Mouse (Mus musculus): ENCODE data around the gene Il13. TPM values are rescaled to one million over a fixed set of nuclear protein-coding genes. Genes with fewer than 3 reads are reported as not detected.

Gene Il13
- polyA plus RNA-seq, 1 experiment: not detected

DNA sequence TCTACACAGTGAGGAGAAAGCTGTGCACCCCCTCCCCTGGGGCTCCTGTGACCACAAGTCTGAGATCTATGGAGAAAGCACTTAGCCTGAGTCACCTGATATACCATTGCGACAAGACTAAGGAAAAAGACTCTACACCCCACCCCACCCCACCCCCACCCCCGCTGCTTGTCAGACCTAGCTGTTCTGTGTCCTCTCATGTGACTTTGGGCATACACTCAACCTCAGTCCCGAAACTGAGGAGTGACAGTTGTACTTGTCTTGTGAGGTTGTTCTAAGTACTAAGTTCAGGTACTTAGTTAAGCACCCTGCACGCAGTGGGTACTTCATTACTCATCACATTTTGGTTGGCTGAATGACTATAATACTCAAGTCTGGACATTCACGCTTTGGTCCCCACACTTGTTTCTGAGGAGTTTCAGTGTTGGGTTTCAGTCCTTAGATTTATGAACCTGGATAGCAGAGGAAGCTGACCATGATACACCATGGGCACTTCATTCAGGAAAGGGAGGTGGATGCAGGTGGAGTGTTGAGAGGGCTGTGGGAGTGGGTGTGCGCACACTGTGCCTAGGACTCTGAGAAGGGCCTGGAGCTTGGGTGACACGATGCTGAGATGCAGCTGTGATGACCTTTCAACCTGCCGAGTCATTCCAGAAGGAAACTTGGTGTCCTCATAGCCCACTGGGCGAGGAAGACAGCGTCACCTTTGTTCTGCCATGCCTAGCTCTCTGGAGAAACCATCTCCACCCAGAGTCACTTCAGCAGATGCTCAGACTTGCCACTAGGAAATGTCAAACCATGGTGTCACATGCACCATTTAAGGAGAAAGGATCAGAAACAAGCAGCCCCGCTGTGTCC lies 12.7 kb downstream of the Il13 start:
- Histone ChIP-seq H3K4me1 (ENCODE audit: control insufficient read depth, insufficient read depth, low read length) (peaks cover 4% of the 10 kb centered on the region), H3K4me3 (replicated peaks; ENCODE audit: extremely low read depth, low read depth, low read length) (no peak overlapping the region)
- TF ChIP-seq POLR2A (IDR thresholded peaks at IDR 0.05; ENCODE audit: borderline replicate concordance, extremely low read depth, low read depth, low read length): no peak
- no peak for TF ChIP-seq CTCF (IDR thresholded peaks at IDR 0.05; ENCODE audit: insufficient read depth, low read length)
- no peak for DNase-seq
- WGBS: 84% methylated on average over 11 of the region's 11 CpGs

DNA sequence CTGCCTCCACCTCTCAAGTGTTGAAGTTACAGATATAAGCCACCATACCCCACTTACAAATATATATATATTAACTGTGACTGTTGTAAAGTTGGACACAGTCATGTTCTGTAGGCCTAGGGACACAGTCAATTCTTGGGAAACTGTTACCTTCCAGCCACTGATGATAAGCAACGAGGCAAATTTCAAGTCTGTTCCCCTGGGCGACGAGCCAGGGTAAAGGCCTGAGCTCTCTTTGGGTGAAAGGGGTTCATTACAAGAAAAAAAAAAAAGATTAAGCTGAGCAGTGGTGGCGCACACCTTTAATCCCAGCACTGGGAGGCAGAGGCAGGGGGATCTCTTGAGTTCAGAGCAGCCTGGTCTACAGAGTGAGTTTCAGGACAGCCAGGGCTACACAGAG lies 14.4 kb downstream of the Il13 start:
- no peak for DNase-seq
- 89% methylated on average over 4 of the region's 4 CpGs for WGBS
- TF ChIP-seq POLR2A (IDR thresholded peaks at IDR 0.05; ENCODE audit: borderline replicate concordance, extremely low read depth, low read depth, low read length) (no peak), CTCF (IDR thresholded peaks at IDR 0.05; ENCODE audit: insufficient read depth, low read length) (no peak)
- Histone ChIP-seq H3K4me1 (ENCODE audit: control insufficient read depth, insufficient read depth, low read length) (peaks cover 4% of the 10 kb centered on the region), H3K4me3 (replicated peaks; ENCODE audit: extremely low read depth, low read depth, low read length) (no peak overlapping the region)

GRCm38 (mm10) chr11:53619428-53619827 lies 15.1 kb downstream of the Il13 start:
- Histone ChIP-seq H3K4me3 (replicated peaks; ENCODE audit: extremely low read depth, low read depth, low read length) (no peak overlapping the region), H3K4me1 (ENCODE audit: control insufficient read depth, insufficient read depth, low read length) (peaks cover 4% of the 10 kb centered on the region)
- DNase-seq: no peak
- WGBS: 69% methylated on average over 6 of the region's 6 CpGs
- TF ChIP-seq CTCF (IDR thresholded peaks at IDR 0.05; ENCODE audit: insufficient read depth, low read length): no peak
- TF ChIP-seq POLR2A (IDR thresholded peaks at IDR 0.05; ENCODE audit: borderline replicate concordance, extremely low read depth, low read depth, low read length): no peak

GRCm38 (mm10) chr11:53618619-53619198 lies 15.8 kb downstream of the Il13 start, which contains the start of gene Il4:
Gene Il4 (minus strand): TSS chr11:53618669.
- TF ChIP-seq CTCF (IDR thresholded peaks at IDR 0.05; ENCODE audit: insufficient read depth, low read length): no peak
- no peak for TF ChIP-seq POLR2A (IDR thresholded peaks at IDR 0.05; ENCODE audit: borderline replicate concordance, extremely low read depth, low read depth, low read length)
- DNase-seq: no peak
- no peak within 1 kb of the TSS for H3K4me3 ChIP-seq (replicated peaks; ENCODE audit: extremely low read depth, low read depth, low read length)
- 77% methylated on average over 7 of the region's 7 CpGs for WGBS
- H3K4me1 ChIP-seq (ENCODE audit: control insufficient read depth, insufficient read depth, low read length): peaks cover 4% of the 10 kb centered on the region

DNA sequence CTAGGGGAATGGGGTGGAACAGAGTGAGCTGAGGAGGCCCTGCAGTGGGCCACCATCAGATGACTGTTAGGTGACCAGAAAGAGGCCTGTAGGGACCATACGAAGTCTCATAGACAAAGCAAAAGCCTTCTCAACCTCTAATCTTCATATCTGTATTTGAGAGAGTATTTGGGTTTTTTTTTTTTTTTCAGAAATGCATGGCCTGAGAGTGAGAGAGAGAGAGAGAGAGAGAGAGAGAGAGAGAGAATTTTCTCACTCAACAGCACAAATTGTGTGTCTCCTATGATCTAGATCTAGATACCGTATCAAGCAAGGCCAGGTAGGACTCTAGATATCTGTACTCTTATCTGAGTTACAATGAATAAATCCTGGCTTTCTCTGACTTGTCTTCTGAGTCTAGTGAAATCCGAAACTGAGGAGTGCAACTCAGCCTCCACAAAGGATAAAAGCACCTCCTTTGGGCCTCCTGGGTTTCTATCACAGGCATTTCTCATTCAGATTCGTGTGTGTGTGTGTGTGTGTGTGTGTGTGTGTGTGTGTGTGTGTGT lies 16.9 kb downstream of the Il13 start:
- Histone ChIP-seq H3K4me3 (replicated peaks; ENCODE audit: extremely low read depth, low read depth, low read length) (no peak overlapping the region), H3K4me1 (ENCODE audit: control insufficient read depth, insufficient read depth, low read length) (peaks cover 4% of the 10 kb centered on the region)
- no peak for DNase-seq
- 70% methylated on average over 4 of the region's 4 CpGs for whole genome bisulfite sequencing
- no peak for TF ChIP-seq POLR2A (IDR thresholded peaks at IDR 0.05; ENCODE audit: borderline replicate concordance, extremely low read depth, low read depth, low read length)
- TF ChIP-seq CTCF (IDR thresholded peaks at IDR 0.05; ENCODE audit: insufficient read depth, low read length): no peak

- H3K4me1 ChIP-seq (ENCODE audit: control insufficient read depth, insufficient read depth, low read length): peaks cover 4% of the 10 kb centered on the region
- WGBS: 53% methylated on average over 8 of the region's 8 CpGs
- TF ChIP-seq POLR2A (IDR thresholded peaks at IDR 0.05; ENCODE audit: borderline replicate concordance, extremely low read depth, low read depth, low read length) (no peak), CTCF (IDR thresholded peaks at IDR 0.05; ENCODE audit: insufficient read depth, low read length) (no peak)
- no peak overlapping the region for H3K4me3 ChIP-seq (replicated peaks; ENCODE audit: extremely low read depth, low read depth, low read length)
- no peak for DNase-seq
Observed at GRCm38 (mm10) chr11:53616748-53617558, 17.5 kb downstream of the Il13 start.

DNA sequence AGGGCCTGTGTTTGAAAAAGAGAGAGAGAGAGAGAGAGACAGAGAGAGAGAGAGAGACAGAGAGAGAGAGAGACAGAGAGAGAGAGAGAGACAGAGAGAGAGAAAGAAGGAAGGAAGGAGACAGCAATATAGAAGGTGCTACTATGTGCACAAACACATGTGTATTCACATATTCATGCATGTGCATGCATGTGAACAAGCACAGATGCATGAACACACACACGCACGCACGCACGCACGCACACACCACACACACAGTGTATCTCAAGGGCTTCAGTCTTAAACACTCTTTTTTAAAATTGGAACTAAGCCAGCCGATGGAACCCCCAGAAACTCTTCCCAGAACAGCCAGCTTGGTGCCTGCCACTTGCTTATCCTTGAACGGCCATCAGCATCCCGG lies 18.9 kb downstream of the Il13 start:
- Histone ChIP-seq H3K4me1 (ENCODE audit: control insufficient read depth, insufficient read depth, low read length) (peaks cover 4% of the 10 kb centered on the region), H3K4me3 (replicated peaks; ENCODE audit: extremely low read depth, low read depth, low read length) (no peak overlapping the region)
- TF ChIP-seq CTCF (IDR thresholded peaks at IDR 0.05; ENCODE audit: insufficient read depth, low read length): no peak
- TF ChIP-seq POLR2A (IDR thresholded peaks at IDR 0.05; ENCODE audit: borderline replicate concordance, extremely low read depth, low read depth, low read length): no peak
- 95% methylated on average over 8 of the region's 8 CpGs for WGBS
- DNase-seq: no peak

GRCm38 (mm10) chr11:53615172-53615571 lies 19.3 kb downstream of the Il13 start:
- 61% methylated on average over 6 of the region's 6 CpGs for WGBS
- Histone ChIP-seq H3K4me3 (replicated peaks; ENCODE audit: extremely low read depth, low read depth, low read length) (no peak overlapping the region), H3K4me1 (ENCODE audit: control insufficient read depth, insufficient read depth, low read length) (peaks cover 4% of the 10 kb centered on the region)
- no peak for TF ChIP-seq POLR2A (IDR thresholded peaks at IDR 0.05; ENCODE audit: borderline replicate concordance, extremely low read depth, low read depth, low read length)
- DNase-seq: no peak

GRCm38 (mm10) chr11:53609672-53610071 lies 24.8 kb downstream of the Il13 start:
- WGBS: 67% methylated on average over 3 of the region's 3 CpGs
- TF ChIP-seq POLR2A (IDR thresholded peaks at IDR 0.05; ENCODE audit: borderline replicate concordance, extremely low read depth, low read depth, low read length) (no peak), CTCF (IDR thresholded peaks at IDR 0.05; ENCODE audit: insufficient read depth, low read length) (no peak)

More at GRCm38 (mm10) chr11:53609672-53610071, 24.8 kb downstream of the Il13 start:
- DNase-seq: no peak
- Histone ChIP-seq H3K4me3 (replicated peaks; ENCODE audit: extremely low read depth, low read depth, low read length) (no peak overlapping the region), H3K4me1 (ENCODE audit: control insufficient read depth, insufficient read depth, low read length) (peaks cover 2% of the 10 kb centered on the region; the same call in 1 of the 2 replicates)
